Mouse (Mus musculus) gastrocnemius, adult 8-10 months (tissue): ENCODE results near the gene Pou2f2. TPM values are rescaled to one million over a fixed set of nuclear protein-coding genes. Genes with fewer than 3 reads are reported as not detected.
"Not testable (repeated sequence)": the region's sequence is repeated elsewhere in the genome, so short reads cannot be mapped to it uniquely, and the experiment has no call there.

Experiments
- DNase-seq, 2 experiments: peaks; one replicate each; pipeline ENCODE4 v3.0.0; 2022; ENCODE audit warnings: low spot score in 2 of 2
- microRNA-seq: library from miRNA; unstranded; fragments of <30 nt; microRNA quantifications from one replicate; pipeline ENCODE4 v1.2.0, GENCODE M21; 2022
- total RNA-seq, 4 experiments: library from RNA; stranded (reverse); gene quantifications; 2 replicates each; pipeline ENCODE4 v1.2.4; 2022

Pou2f2 gene
- total RNA-seq, 4 experiments from 2014 or later = 0.02 to 0.24 TPM; not detected in 2

DNA sequence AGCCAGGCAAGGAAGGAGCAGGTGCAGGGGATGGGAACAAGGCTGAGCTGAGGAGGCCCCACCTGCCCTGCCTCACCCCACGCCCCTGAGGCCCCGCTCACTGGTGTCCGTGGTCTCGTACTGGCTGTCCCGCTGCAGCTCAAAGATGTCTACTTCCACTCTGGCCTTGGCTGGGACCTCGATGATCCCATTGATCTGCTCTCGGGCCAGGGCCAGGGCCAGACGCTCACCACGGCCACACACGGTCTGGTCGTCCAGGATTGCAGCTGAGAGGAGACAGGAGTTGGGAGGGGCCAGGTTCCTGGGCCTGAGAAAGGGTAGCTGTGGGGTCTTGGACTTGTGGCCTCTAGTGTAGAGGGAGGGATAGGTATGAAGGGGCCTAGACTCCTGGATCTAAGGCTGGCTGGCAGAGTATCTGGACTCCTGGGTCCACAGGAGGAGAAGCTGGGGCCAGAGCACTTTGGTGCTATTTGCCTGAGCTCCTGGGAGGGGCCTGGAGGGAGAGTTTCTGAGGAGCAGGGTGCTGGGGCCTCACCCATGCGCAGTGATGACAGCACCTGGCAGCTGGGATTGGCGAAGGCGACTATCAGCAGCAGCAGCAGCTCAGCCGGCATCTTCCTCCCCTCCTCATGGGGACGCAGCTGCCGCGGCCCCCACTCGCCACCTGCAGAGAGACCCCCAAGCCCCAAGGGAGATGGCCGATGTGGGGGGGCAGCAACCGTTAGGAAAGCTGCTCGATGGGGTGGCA lies 111.4 kb downstream of the Pou2f2 start:
- DNase-seq = no peak

DNA sequence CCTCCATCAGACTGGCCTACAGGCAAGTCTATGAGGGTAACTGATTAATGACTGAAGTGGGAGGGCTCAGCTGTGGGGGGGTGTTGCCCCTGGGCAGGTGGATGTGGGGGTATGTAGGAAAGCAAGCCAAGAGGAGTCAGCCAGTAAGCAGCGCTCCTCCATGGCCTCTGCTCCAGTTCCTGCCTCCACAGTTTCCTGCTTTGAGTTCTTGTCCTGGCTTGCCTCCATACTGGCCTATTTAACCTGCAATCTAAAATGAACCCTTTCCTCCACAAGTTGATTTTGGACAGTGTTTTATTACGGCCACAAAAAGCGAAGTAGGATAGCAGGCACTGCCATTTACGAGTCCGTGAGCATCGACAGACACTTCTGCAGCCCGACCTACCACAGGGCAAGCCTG lies 112.2 kb downstream of the Pou2f2 start:
- DNase-seq = no peak

DNA sequence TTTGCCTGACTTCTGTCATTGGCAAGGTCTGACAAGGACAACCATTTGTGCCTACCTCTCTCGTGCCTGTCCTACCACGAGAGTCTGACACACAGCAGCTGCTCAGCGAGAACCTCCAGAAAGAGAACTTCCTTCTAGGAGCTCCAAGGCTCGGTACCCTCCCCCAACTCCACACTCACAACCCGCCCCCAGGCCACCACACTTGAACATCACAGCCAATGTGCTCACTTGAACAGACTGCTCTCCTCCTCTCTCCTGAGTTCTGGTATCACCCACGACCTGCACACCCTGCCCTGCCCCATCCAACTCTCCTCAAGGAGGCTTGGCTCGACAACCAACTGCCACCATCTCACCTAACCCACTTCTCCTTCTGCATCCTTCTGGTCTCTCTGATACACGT lies 115.6 kb downstream of the Pou2f2 start:
- DNase-seq = no peak

DNA sequence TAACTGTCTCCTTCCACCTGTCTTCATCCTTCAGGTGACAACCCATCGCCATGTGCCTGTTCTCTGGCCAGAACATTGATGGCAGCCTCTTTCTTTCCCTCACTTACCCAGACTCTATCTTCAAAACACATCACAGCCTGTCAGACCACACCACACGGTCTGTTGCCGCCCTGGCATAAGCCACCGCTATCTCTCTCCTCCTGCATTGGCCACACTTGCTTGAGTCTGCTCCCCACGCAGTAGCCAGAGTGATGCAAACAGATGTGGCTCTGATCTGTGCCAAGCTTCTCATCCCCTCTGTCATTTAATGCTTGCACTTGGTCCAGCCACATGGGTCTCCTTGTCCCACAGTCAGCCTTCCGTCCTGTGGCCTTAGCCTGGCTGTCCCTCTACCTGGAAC lies 116.2 kb downstream of the Pou2f2 start:
- no peak for DNase-seq

DNA sequence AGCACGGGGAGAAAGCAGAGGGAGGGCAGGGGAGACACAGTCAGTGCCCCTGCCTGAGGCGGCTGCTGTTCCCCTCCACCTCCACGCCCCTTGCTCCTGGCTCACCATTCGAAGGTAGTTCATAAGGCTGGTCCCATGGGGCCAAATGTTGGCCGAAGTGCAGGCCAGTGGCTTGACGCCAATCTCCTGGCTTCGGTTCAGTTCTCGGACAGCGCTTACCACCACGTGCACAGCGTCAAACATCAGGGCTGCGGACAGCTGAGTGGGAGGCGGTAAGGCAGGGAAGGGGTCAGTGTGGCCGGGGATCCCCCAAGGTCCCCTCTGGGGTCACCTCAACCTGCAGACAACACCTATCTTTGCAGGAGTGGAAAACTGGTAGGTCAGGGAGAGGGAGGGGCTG lies 120.7 kb downstream of the Pou2f2 start:
- no peak for DNase-seq

DNA sequence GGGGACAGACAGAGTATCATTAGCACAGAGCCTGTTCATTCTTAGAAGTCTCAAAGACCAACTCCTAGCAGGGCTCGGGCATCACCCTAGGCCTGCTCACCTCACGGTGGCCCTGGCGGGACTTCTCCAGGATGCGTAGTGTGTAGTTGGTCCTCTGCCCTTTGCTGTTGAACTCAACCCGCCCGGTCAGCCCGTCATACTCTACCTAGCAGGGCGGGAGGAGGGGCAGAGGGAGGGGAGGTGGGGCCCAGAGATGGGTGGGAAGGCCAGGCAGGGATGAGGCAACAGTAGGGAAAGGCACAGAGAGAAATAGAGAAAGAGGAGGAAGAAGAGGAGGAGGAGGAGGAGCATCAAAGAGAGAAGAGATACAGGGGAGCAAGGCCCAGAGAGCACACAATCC lies 121.1 kb downstream of the Pou2f2 start:
- DNase-seq = no peak

DNA sequence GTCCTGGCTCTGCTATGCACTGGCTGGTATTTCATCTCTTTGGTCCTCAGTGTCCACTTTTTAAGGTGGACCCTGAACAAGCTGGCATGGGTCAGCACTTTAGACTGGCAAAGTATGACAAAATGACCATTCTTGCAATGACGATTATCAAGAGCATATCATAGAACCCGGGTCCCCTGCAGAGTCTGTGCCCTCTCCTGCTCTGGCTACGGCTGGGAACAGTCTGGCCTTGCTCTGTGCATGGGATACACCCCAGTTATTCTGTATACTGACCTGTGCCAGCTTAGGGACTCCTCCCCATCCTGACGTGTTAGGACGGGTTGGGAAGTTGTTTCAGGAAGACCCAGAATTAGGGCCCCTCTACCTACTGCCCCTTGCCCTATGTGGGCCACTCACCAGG lies 121.6 kb downstream of the Pou2f2 start:
- no peak for DNase-seq

DNA sequence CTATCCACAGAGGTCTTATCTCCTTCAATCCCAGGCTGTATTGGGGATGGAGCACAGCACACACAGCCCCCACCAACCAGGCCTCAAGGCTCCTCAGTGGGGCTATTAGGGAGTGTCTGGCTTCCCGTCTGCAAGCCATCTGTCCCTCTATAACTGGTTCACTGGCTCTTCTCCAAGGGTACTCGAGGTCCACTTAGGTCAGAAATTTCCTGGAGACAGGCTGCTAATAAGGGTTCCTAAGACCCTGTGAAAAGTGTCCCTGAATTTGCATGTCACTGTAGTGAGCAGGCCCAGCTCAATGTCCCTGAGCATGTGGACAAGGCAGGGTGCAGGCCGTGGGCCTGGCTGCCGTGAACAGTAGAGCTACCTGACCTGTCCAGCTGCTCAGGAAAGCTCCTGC lies 122.6 kb downstream of the Pou2f2 start:
- no peak for DNase-seq

DNA sequence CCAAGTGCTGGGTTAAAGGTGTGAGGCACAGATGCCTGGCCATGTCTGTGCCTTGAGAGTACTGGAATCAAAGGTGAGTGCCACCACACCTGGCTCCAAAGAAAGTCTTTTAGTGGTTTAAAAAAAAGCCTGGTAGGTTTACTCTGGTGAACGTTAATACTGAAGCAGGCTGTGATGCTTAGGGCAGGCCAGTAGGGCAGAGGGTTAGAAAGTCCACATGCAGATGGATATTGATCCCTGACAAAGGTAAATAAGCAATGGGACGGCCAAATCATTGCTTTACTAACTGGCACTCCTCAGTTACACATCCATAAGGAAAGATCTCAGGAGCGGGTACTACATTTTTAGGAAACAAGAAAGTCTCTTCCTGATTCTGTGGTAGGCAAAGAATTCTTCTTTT lies 126.9 kb downstream of the Pou2f2 start:
- DNase-seq = no peak

DNA sequence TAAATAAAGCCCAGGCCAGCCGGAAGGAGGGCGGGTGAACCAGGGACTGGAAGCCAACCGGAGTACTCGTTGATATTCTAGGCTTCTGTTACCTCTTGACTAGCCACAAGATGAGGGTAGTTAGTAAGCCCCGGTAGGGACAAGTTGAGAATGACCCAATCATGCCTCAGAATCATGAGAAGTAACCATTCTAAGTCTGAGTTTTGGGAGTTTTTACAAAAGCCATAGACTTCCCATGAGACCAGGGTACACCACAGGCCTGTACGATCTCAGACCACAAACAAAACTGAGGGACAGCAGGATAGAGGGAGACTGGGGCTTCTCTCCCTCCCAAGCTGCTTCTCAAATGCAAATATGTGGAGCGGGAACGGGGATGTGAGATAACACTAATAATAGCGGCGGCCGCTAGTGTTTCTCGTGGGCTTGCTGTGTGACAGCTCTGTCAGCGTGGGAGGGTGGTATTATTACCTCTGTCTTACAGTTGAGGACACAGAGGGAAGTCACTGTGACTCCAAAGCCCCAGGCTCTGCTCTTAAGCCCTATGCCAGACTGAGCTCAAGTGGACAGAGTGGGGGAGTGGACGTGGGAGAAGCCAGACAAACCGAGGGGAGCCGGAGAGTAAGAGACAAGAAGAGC lies 130.1 kb downstream of the Pou2f2 start:
- DNase-seq = no peak

DNA sequence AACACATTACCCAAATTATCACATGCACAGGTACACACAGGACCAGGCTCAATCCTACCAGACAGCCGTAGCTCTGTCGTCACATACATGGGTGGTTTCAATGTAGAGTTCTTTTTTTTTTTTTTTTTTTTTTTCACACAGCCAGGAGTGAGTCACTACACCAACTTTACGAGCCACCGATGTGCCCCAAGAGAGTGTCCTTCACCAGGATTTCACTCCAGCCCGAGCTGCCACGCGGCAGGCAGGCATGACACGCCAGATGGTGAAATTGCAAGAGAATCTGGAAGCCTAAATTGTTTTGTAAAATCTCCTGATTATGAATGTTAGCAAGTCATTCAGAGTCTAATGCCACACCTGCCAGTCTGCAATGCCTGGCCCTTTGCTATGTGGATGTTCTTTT lies 132.2 kb downstream of the Pou2f2 start:
- DNase-seq = no peak

DNA sequence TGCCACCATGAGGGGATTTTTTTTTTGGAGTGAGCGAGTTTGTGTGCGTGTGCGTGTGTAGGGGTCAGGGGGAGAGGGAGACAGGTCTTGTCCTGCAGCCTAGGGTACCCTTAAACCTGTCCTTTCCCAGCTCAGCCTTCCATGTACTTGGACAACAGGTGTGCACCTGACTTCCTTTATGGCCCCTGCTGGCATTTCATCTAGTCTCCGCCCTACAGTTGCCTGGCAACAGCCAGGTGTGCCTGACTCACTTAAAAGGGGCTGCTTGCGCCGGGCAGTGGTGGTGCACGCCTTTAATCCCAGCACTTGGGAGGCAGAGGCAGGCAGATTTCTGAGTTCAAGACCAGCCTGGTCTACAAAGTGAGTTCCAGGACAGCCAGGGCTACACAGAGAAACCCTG lies 134.9 kb downstream of the Pou2f2 start:
- DNase-seq = not testable (repeated sequence)

DNA sequence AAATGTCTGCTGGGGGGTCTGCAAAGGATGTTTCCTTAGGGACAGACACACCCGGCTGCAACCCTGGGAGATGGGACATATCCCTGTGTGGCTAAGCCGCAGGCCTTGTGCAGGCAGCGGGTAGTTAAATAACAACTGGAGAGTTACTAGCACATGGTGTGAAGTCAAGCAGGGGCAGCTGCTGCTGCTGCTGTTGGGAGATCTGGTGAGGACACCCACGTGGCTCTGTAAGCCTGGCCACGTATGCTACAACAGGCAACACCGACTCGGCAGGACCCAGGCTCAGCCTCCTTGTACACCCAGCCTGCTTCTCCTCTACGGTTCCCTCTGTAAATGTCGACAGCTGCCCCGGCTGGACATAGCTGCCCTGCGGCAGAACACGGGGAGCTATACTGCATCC lies 137.6 kb downstream of the Pou2f2 start:
- no peak for DNase-seq

Small RNA genes lying within 50 kb of the gene (microRNA-seq; reads per million reads assigned to microRNA genes)
- gene Mir6537 = not detected
- gene Mir7048 = not detected

Other genes starting within 250 kb of the Pou2f2 start
- gene Gm4881, start 235.2 kb downstream of the Pou2f2 start, total RNA-seq = not detected
- 100 to 1,000 TPM; 255 to 297 (median 267) TPM for gene Rabac1, start 207.0 kb downstream of the Pou2f2 start, total RNA-seq
- under 1 TPM; 0.25 to 0.58 (median 0.46) TPM for gene Atp1a3, start 173.8 kb downstream of the Pou2f2 start, total RNA-seq
- 1 to 10 TPM; 1.3 to 3.2 (median 2.2) TPM for gene Grik5, start 107.4 kb downstream of the Pou2f2 start, total RNA-seq
- 1 to 10 TPM; 6.5 to 9.3 (median 9.0) TPM for gene Zfp574, start 107.2 kb downstream of the Pou2f2 start, total RNA-seq
- 1 to 10 TPM; 8.0 to 9.2 (median 8.6) TPM for gene Dedd2, start 40.9 kb upstream of the Pou2f2 start, total RNA-seq
- gene Zfp526, start 41.7 kb upstream of the Pou2f2 start, total RNA-seq = 1 to 10 TPM; 5.5 to 6.4 (median 6.1) TPM
- 10 to 100 TPM; 87.5 to 93.5 (median 90.1) TPM for gene Gsk3a, start 58.1 kb upstream of the Pou2f2 start, total RNA-seq
- gene Erf, start 71.0 kb upstream of the Pou2f2 start, total RNA-seq = 1 to 10 TPM; 4.2 to 5.8 (median 5.7) TPM
- 10 to 100 TPM; 26.4 to 38.7 (median 30.1) TPM for gene Cic, start 88.0 kb upstream of the Pou2f2 start, total RNA-seq
- 1 to 10 TPM in 3 of 4 experiments, under 1 TPM in 1; 0.56 to 1.5 (median 1.1) TPM for gene Pafah1b3, start 118.3 kb upstream of the Pou2f2 start, total RNA-seq
- not detected for gene Prr19, start 121.7 kb upstream of the Pou2f2 start, total RNA-seq
- gene Tmem145, start 126.4 kb upstream of the Pou2f2 start, total RNA-seq = not detected
- gene Megf8, start 137.4 kb upstream of the Pou2f2 start, total RNA-seq = 10 to 100 TPM; 22.6 to 26.8 (median 25.0) TPM
- not detected for gene Cnfn, start 190.0 kb upstream of the Pou2f2 start, total RNA-seq
- gene Lipe, start 219.0 kb upstream of the Pou2f2 start, total RNA-seq = 10 to 100 TPM; 10.6 to 28.0 (median 19.9) TPM
- gene Cxcl17, start 233.2 kb upstream of the Pou2f2 start, total RNA-seq = not detected